Mouse (Mus musculus) stomach, embryonic 14.5 days (tissue): ENCODE data around the gene Lrig1. TPM values are rescaled to one million over a fixed set of nuclear protein-coding genes. Genes with fewer than 3 reads are reported as not detected.

Source experiments
- ATAC-seq: fragments of 200-750 bp; cut with Nextera tagmentation; 2 replicates; pipeline ENCODE4 v1.8.0; 2017; ENCODE audit warnings: low read depth, moderate TSS enrichment; ENCODE audit not compliant: insufficient number of reproducible peaks, insufficient read depth, low FRiP score
- H3K27ac ChIP-seq: fragments of 300-500 bp; sonication (generic); 2 replicates; pipeline ENCODE4 v1.5.1; 2014; ENCODE audit warnings: mild to moderate bottlenecking, low read length, moderate library complexity, mixed read lengths
- H3K27me3 ChIP-seq: fragments of 300-500 bp; sonication (generic); 2 replicates; pipeline ENCODE4 v1.6.1; 2014; ENCODE audit warnings: low read length, control low read depth, mixed read lengths; ENCODE audit not compliant: control insufficient read depth, insufficient read depth
- H3K36me3 ChIP-seq: fragments of 300-500 bp; sonication (generic); 2 replicates; pipeline ENCODE4 v1.6.1; 2014; ENCODE audit warnings: mild to moderate bottlenecking, control low read depth, low read length, moderate library complexity, mixed read lengths; ENCODE audit not compliant: control insufficient read depth, insufficient read depth
- H3K4me1 ChIP-seq: fragments of 300-500 bp; sonication (generic); 2 replicates; pipeline ENCODE4 v1.6.1; 2014; ENCODE audit warnings: low read length, control low read depth, mixed read lengths; ENCODE audit not compliant: control insufficient read depth, insufficient read depth
- H3K4me2 ChIP-seq: fragments of 300-500 bp; sonication (generic); replicated peaks from 2 replicates; pipeline ENCODE4 v1.6.1; 2014; ENCODE audit warnings: low read depth, low read length, control low read depth
- H3K4me3 ChIP-seq: fragments of 300-500 bp; sonication (generic); 2 replicates; pipeline ENCODE4 v1.5.1; 2014; ENCODE audit warnings: low read depth, low read length, control low read depth
- H3K9ac ChIP-seq: fragments of 300-500 bp; sonication (generic); replicated peaks from 2 replicates; pipeline ENCODE4 v1.6.1; 2014; ENCODE audit warnings: low read depth, mild to moderate bottlenecking, control low read depth, low read length, moderate library complexity, mixed read lengths
- H3K9me3 ChIP-seq: fragments of 300-500 bp; sonication (generic); 2 replicates; pipeline ENCODE4 v1.6.1; 2016; ENCODE audit warnings: low read depth, low read length, control low read depth; ENCODE audit not compliant: control insufficient read depth
- WGBS: fragments of 180-500 bp; shearing (Covaris S2); extraction: QIAGEN DNeasy Blood & Tissue Kit; methylation state at CpG from one replicate; pipeline ENCODE4 v1.1.7; 2014; 5-methylcytosine and 5-hydroxymethylcytosine counted together
- polyA plus RNA-seq: library from polyadenylated mRNA; unstranded; fragments of >200 nt; fragmentation: Nextera tagmentation; extraction: Ambion mirVana; gene quantifications from 2 replicates; pipeline ENCODE4 v1.2.1, GENCODE M21; 2014

Lrig1 gene
- polyA plus RNA-seq, 1 experiment from 2014 or later, result 49.3 TPM

- Histone ChIP-seq H3K9me3 (no peaks in the 10 kb centered on the region), H3K27me3 (no peaks in the 10 kb centered on the region), H3K4me1 (peaks cover 5% of the 10 kb centered on the region), H3K27ac (no peak overlapping the region), H3K4me3 (no peak overlapping the region), H3K9ac (no peak overlapping the region), H3K36me3 (peaks cover 88% of the 10 kb centered on the region), H3K4me2 (no peak overlapping the region)
- ATAC-seq, result no peak
- WGBS, result 85% methylated on average over 5 of the region's 5 CpGs
These were observed 75.4 kb downstream of the Lrig1 start for GRCm38 (mm10) chr6:94624543-94624942.

GRCm38 (mm10) chr6:94622983-94623382 lies 77.0 kb downstream of the Lrig1 start:
- H3K27me3 ChIP-seq, result no peaks in the 10 kb centered on the region
- no peak overlapping the region for H3K9ac ChIP-seq
- no peak overlapping the region for H3K4me3 ChIP-seq
- H3K9me3 ChIP-seq, result no peaks in the 10 kb centered on the region
- peaks cover 88% of the 10 kb centered on the region for H3K36me3 ChIP-seq
- 79% methylated on average over 4 of the region's 4 CpGs for WGBS
- no peak overlapping the region for H3K27ac ChIP-seq
- H3K4me1 ChIP-seq, result peaks cover 2% of the 10 kb centered on the region; the same call in 1 of the 2 replicates
- peak; percentile 30; the same call in 1 of the 2 replicates for ATAC-seq
- H3K4me2 ChIP-seq, result no peak overlapping the region

- H3K27ac ChIP-seq, result no peak overlapping the region
- H3K4me2 ChIP-seq, result no peak overlapping the region
- no peaks in the 10 kb centered on the region for H3K4me1 ChIP-seq
- H3K4me3 ChIP-seq, result no peak overlapping the region
- ATAC-seq, result no peak
- WGBS, result 81% methylated on average over 9 of the region's 9 CpGs
- H3K9ac ChIP-seq, result no peak overlapping the region
- no peaks in the 10 kb centered on the region for H3K27me3 ChIP-seq
- H3K36me3 ChIP-seq, result peaks cover 81% of the 10 kb centered on the region
- H3K9me3 ChIP-seq, result no peaks in the 10 kb centered on the region
These were observed 79.1 kb downstream of the Lrig1 start for GRCm38 (mm10) chr6:94620801-94621301.

- 88% methylated on average over 6 of the region's 6 CpGs for WGBS
- Histone ChIP-seq H3K9ac (no peak overlapping the region), H3K4me3 (no peak overlapping the region), H3K4me1 (no peaks in the 10 kb centered on the region), H3K27me3 (no peaks in the 10 kb centered on the region), H3K4me2 (no peak overlapping the region), H3K36me3 (peaks cover 81% of the 10 kb centered on the region), H3K27ac (no peak overlapping the region), H3K9me3 (no peaks in the 10 kb centered on the region)
- no peak for ATAC-seq
These were observed 79.7 kb downstream of the Lrig1 start for GRCm38 (mm10) chr6:94620287-94620686.

- no peak overlapping the region for H3K4me3 ChIP-seq
- WGBS, result 75% methylated on average over 5 of the region's 5 CpGs
- H3K4me2 ChIP-seq, result no peak overlapping the region
- no peak for ATAC-seq
- H3K27ac ChIP-seq, result no peak overlapping the region
- no peaks in the 10 kb centered on the region for H3K4me1 ChIP-seq
- H3K9me3 ChIP-seq, result no peaks in the 10 kb centered on the region
- H3K9ac ChIP-seq, result no peak overlapping the region
- H3K27me3 ChIP-seq, result no peaks in the 10 kb centered on the region
- H3K36me3 ChIP-seq, result peaks cover 81% of the 10 kb centered on the region
These were observed 81.3 kb downstream of the Lrig1 start for GRCm38 (mm10) chr6:94618671-94619070.

GRCm38 (mm10) chr6:94615936-94616335 lies 84.0 kb downstream of the Lrig1 start:
- no peaks in the 10 kb centered on the region for H3K27me3 ChIP-seq
- peaks cover 84% of the 10 kb centered on the region for H3K36me3 ChIP-seq
- no peak for ATAC-seq
- no peak overlapping the region for H3K4me3 ChIP-seq
- no peaks in the 10 kb centered on the region for H3K9me3 ChIP-seq
- H3K4me1 ChIP-seq, result no peaks in the 10 kb centered on the region
- no peak overlapping the region for H3K9ac ChIP-seq
- WGBS, result 59% methylated on average over 4 of the region's 4 CpGs
- no peak overlapping the region for H3K4me2 ChIP-seq
- no peak overlapping the region for H3K27ac ChIP-seq

GRCm38 (mm10) chr6:94614346-94614745 lies 85.6 kb downstream of the Lrig1 start:
- Histone ChIP-seq H3K4me2 (no peak overlapping the region), H3K9ac (no peak overlapping the region), H3K9me3 (no peaks in the 10 kb centered on the region), H3K27me3 (no peaks in the 10 kb centered on the region), H3K4me1 (no peaks in the 10 kb centered on the region), H3K36me3 (peaks cover 85% of the 10 kb centered on the region), H3K27ac (no peak overlapping the region), H3K4me3 (no peak overlapping the region)
- ATAC-seq, result no peak
- WGBS, result 89% methylated on average over 6 of the region's 6 CpGs

GRCm38 (mm10) chr6:94613235-94613895 lies 86.6 kb downstream of the Lrig1 start:
- 84% methylated on average over 6 of the region's 6 CpGs for WGBS
- Histone ChIP-seq H3K9me3 (no peaks in the 10 kb centered on the region), H3K4me1 (no peaks in the 10 kb centered on the region), H3K4me3 (no peak overlapping the region), H3K36me3 (peaks cover 85% of the 10 kb centered on the region), H3K27me3 (no peaks in the 10 kb centered on the region), H3K9ac (no peak overlapping the region), H3K27ac (no peak overlapping the region), H3K4me2 (no peak overlapping the region)
- ATAC-seq, result no peak

- Histone ChIP-seq H3K27ac (no peak overlapping the region), H3K9me3 (no peaks in the 10 kb centered on the region), H3K4me1 (no peaks in the 10 kb centered on the region), H3K4me2 (no peak overlapping the region), H3K36me3 (peaks cover 53% of the 10 kb centered on the region), H3K27me3 (no peaks in the 10 kb centered on the region), H3K9ac (no peak overlapping the region), H3K4me3 (no peak overlapping the region)
- no peak for ATAC-seq
- 90% methylated on average over 2 of the region's 2 CpGs for WGBS
These were observed 95.4 kb downstream of the Lrig1 start for GRCm38 (mm10) chr6:94604546-94604945.
